Mouse (Mus musculus) embryonic fibroblast, embryonic 13.5 days (primary cell): ENCODE data around the gene Selenof. TPM values are rescaled to one million over a fixed set of nuclear protein-coding genes. Genes with fewer than 3 reads are reported as not detected.
A peak's percentile ranks its signal among the peaks of the same experiment; 100 is the strongest.

ENCODE experiments used
- H3K27ac ChIP-seq: 2 replicates; pipeline ENCODE4 v1.5.1; 2012; ENCODE audit warnings: low read length, control low read depth, inconsistent platforms; ENCODE audit not compliant: insufficient read depth
- H3K4me1 ChIP-seq: 2 replicates; pipeline ENCODE4 v1.6.1; 2011; ENCODE audit warnings: low read length; ENCODE audit not compliant: control insufficient read depth, insufficient read depth
- H3K4me3 ChIP-seq: 2 replicates; pipeline ENCODE4 v1.5.1; 2011; ENCODE audit warnings: mild to moderate bottlenecking, control low read depth, low read length; ENCODE audit not compliant: insufficient read depth
- CTCF ChIP-seq: IDR thresholded peaks from 2 replicates; pipeline ENCODE4 v1.5.1; 2011; ENCODE audit warnings: mild to moderate bottlenecking, control low read depth, low read length, moderate library complexity, borderline replicate concordance; ENCODE audit not compliant: insufficient read depth
- POLR2A ChIP-seq: IDR thresholded peaks from 2 replicates; pipeline ENCODE4 v1.6.1; 2011; ENCODE audit warnings: low read depth, mild to moderate bottlenecking, control low read depth, low read length, moderate library complexity
- polyA plus RNA-seq: library from polyadenylated mRNA; stranded (reverse); fragments of >200 nt; gene quantifications from 2 replicates; pipeline ENCODE4 v1.2.4, GENCODE M21; 2011; ENCODE audit warnings: low read depth; ENCODE audit not compliant: missing spikeins, insufficient read length

Selenof gene
- polyA plus RNA-seq, 1 experiment = 674 TPM

DNA sequence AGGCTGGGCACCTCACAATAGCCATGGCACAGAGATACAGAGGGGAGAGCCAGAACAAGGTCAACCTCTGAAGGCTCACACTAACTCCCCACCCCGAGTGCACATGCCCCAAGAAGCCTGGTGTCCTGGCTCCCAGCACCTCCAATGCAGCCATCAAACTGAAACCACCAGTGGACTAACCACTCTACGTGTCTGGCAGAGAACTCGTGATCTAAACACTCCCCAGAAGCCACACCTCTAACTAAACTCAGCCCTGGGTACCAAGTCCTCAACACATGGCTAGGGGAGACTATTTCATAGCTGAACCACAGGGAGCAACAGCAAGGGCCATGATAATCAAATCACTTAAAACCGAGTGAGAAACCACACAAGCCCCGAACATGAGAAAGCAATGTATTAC lies 11.8 kb upstream of the Selenof start:
- peak overlapping the region; percentile 28 for H3K27ac ChIP-seq
- TF ChIP-seq CTCF (no peak), POLR2A (no peak)
- peaks cover 9% of the 10 kb centered on the region; the same call in 1 of the 2 replicates for H3K4me1 ChIP-seq
- H3K4me3 ChIP-seq = peak overlapping the region; percentile 8; the same call in 1 of the 2 replicates

- H3K4me1 ChIP-seq = peaks cover 18% of the 10 kb centered on the region
- no peak for TF ChIP-seq CTCF
- TF ChIP-seq POLR2A = no peak
Measured at GRCm38 (mm10) chr3:144561511-144562250, 8.4 kb upstream of the Selenof start.

DNA sequence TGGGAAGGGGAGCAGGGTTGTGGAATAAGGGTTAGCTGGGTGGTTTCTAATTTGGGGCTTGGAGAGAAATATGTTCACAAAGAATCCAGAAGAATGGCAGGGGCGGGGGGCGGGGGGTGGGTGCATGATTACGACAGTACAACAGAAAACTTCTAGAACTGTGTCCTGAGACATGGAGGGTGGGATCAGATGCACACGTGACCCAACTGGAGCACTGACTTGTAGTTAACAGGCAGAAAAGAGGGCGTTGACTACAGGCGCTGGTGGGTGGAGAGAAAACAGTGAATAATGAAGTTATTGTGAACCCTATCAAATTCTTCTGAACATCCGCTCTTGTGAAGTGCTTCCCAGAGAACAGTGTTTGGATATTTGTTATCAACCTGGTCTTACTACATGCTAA lies 6.2 kb upstream of the Selenof start:
- H3K4me3 ChIP-seq = no peak overlapping the region
- peaks cover 14% of the 10 kb centered on the region for H3K4me1 ChIP-seq
- H3K27ac ChIP-seq = no peak overlapping the region; the same call in 1 of the 2 replicates
- TF ChIP-seq CTCF (no peak), POLR2A (no peak)

More at GRCm38 (mm10) chr3:144561511-144562250, 8.4 kb upstream of the Selenof start:
- Histone ChIP-seq H3K4me3 (no peak overlapping the region), H3K27ac (no peak overlapping the region)

GRCm38 (mm10) chr3:144565212-144565611 lies 4.9 kb upstream of the Selenof start:
- Histone ChIP-seq H3K4me1 (peaks cover 9% of the 10 kb centered on the region), H3K4me3 (no peak overlapping the region), H3K27ac (0 out of 2 replicates have a peak overlapping the region, but pooled peaks have one; percentile 15)
- no peak for TF ChIP-seq CTCF
- no peak for TF ChIP-seq POLR2A

GRCm38 (mm10) chr3:144568861-144569361 lies 1.2 kb upstream of the Selenof start:
- H3K27ac ChIP-seq = peak overlapping the region; percentile 31; the same call in 1 of the 2 replicates
- H3K4me1 ChIP-seq = peaks cover 9% of the 10 kb centered on the region
- H3K4me3 ChIP-seq = peak overlapping the region; percentile 100
- TF ChIP-seq POLR2A (no peak), CTCF (no peak)

GRCm38 (mm10) chr3:144569401-144569971 lies 618 bp upstream of the Selenof start:
- H3K27ac ChIP-seq = no peak overlapping the region
- TF ChIP-seq CTCF (no peak), POLR2A (no peak)
- peaks cover 4% of the 10 kb centered on the region for H3K4me1 ChIP-seq
- peak overlapping the region; percentile 100 for H3K4me3 ChIP-seq

DNA sequence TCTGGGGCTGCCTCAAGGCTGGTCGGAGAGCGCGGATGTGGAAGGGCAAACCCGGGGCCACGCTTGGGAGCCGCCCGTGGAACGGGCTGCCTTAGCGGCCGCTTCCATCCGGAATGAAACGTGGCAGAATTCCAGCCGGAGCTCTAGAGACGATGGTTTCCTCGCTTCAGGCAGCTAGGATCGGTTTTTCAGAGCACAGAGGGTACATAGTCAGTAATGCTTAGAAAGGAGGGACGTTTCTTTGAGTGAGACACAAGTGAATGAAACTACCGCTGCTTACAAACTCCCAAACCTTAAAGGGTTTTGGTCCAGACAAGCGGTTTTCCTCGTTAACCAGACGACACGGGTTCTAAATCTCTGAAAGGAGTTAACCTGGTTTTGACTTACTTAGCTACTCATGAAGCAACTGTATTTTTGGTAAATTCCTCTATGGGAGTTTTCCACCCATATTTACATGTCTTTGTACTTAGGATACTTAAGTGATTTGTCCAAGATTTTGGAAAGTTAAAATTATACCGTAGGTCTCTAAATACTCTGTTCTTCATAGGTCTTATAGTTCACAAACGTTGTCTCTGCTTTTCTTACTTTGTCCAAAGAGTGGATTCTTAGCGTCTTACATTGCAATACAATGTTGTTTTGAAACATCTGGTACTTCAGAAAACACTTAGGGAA lies 848 bp downstream of the Selenof start:
- no peak for TF ChIP-seq POLR2A
- no peak for TF ChIP-seq CTCF
- peak overlapping the region; percentile 96 for H3K27ac ChIP-seq
- H3K4me3 ChIP-seq = peak overlapping the region; percentile 74
- peaks cover 2% of the 10 kb centered on the region for H3K4me1 ChIP-seq

DNA sequence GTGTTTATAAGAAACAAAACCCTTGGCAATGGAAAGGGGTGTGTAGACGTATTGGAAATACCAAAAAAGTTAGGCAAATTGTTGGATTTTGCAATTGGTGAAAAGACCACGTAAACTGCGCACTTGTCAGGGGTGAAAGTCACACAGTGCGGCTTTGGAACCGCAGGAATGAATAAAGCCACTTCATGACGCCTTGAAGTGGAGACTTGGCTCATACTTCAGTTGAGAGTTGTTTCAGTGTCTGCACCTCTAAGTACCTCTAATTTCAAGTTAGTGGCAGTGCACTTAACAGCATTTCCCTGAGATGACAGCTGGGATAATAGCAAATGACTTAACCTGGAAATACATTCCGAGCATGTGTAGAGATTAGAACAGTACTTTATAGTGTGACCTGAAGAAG lies 4.2 kb downstream of the Selenof start:
- no peak for TF ChIP-seq POLR2A
- TF ChIP-seq CTCF = no peak
- no peak overlapping the region for H3K27ac ChIP-seq
- H3K4me3 ChIP-seq = no peak overlapping the region
- peaks cover 10% of the 10 kb centered on the region for H3K4me1 ChIP-seq

GRCm38 (mm10) chr3:144577366-144578340 lies 7.5 kb downstream of the Selenof start:
- H3K4me3 ChIP-seq = no peak overlapping the region
- TF ChIP-seq POLR2A (no peak), CTCF (no peak)
- peak overlapping the region; percentile 94 for H3K27ac ChIP-seq
- H3K4me1 ChIP-seq = peaks cover 20% of the 10 kb centered on the region
